8 mouse cellular contexts compared by ENCODE assay signal in genomic region chr17:32319950-32320349, GRCm38 (mm10). TPM values are rescaled to one million over a fixed set of nuclear protein-coding genes. Genes with fewer than 3 reads are reported as not detected.
DNase-seq lines count a peak whose midpoint lies in the region; ATAC-seq lines count a peak whose summit lies in the region.

No protein-coding gene starts in this region.

- H3K79me2 ChIP-seq in macrophage (ENCODE audit: inconsistent target) = peaks cover 70% of the 10 kb centered on the region

- H3K9me3 ChIP-seq in forebrain, embryonic 14.5 days (replicated peaks; ENCODE audit: control insufficient read depth, low read length) = no peaks in the 10 kb centered on the region

- ATAC-seq in forebrain, embryonic 14.5 days = no peak

- DNase-seq in kidney, postnatal 14 days = peak; percentile 11
- DNase-seq in kidney, adult 8-10 months = no peak
- peak; percentile 42 for DNase-seq in R1 (ENCODE audit: low read depth, low spot score)
- no peak for DNase-seq in forebrain, embryonic 14.5 days (ENCODE audit: low spot score)
- DNase-seq in layer of hippocampus, adult 18-20 months (ENCODE audit: low spot score in 2 of 2) = no peak
- no peak for DNase-seq in left cerebral cortex, adult 18-20 months (ENCODE audit: low spot score in 2 of 2)
- no peak for DNase-seq in T-cell, adult 2 months (ENCODE audit: low spot score)

- peak overlapping the region; percentile 96 for H3K4me2 ChIP-seq in forebrain, embryonic 14.5 days (ENCODE audit: low read length)

- H3K27ac ChIP-seq in forebrain, embryonic 14.5 days (ENCODE audit: low read depth, low read length) = peak overlapping the region; percentile 94; the same call in 1 of the 2 replicates
- H3K27ac ChIP-seq in macrophage = peak overlapping the region; percentile 65

- peaks cover 48% of the 10 kb centered on the region for H3K36me3 ChIP-seq in forebrain, embryonic 14.5 days (ENCODE audit: control insufficient read depth, insufficient read depth, low read length)
- peaks cover 35% of the 10 kb centered on the region for H3K36me3 ChIP-seq in macrophage (ENCODE audit: inconsistent target)

- H3K4me3 ChIP-seq in forebrain, embryonic 14.5 days (ENCODE audit: low read depth, low read length) = peak overlapping the region; percentile 95
- peak overlapping the region; percentile 97 for H3K4me3 ChIP-seq in macrophage (ENCODE audit: inconsistent target)

- WGBS in forebrain, embryonic 14.5 days = 0% methylated on average over 7 of the region's 7 CpGs
- 2% methylated on average over 7 of the region's 7 CpGs for WGBS in macrophage (ENCODE audit: missing documents)

- H3K27me3 ChIP-seq in forebrain, embryonic 14.5 days (replicated peaks; ENCODE audit: control insufficient read depth, insufficient read depth, low read length) = no peaks in the 10 kb centered on the region

- peaks cover 15% of the 10 kb centered on the region for H3K4me1 ChIP-seq in forebrain, embryonic 14.5 days (ENCODE audit: control insufficient read depth, insufficient read depth, low read length)

- H3K9ac ChIP-seq in forebrain, embryonic 14.5 days (ENCODE audit: low read length) = peak overlapping the region; percentile 87

RNA-seq across cellular contexts. Expression of gene Akap8, which starts 1.1 kb away (rescaled TPM):
- polyA plus RNA-seq in forebrain, embryonic 14.5 days (2014; fragmentation: Nextera tagmentation; extraction: Ambion mirVana) = 33.9 and 40.1 TPM in 2 replicates
- total RNA-seq in macrophage (2018; cell fraction: chromatin; rRNA removed) = 100 to 1,000 TPM in 24 of 26 experiments, 10 to 100 TPM in 2; 74.8 to 513 (median 284) TPM
- total RNA-seq in macrophage (2018; cell fraction: cytosol; rRNA removed) = 10 to 100 TPM in 25 of 26 experiments, 1 to 10 TPM in 1; 9.3 to 42.5 (median 29.9) TPM
- total RNA-seq in macrophage (2018; cell fraction: nucleus; rRNA removed) = 100 to 1,000 TPM in 13 of 26 experiments, 10 to 100 TPM in 13; 43.1 to 200 (median 107) TPM
- polyA plus RNA-seq in macrophage (2018) = 38.9 to 55.8 TPM (median 43.9 TPM) in 3 replicates
- total RNA-seq in layer of hippocampus, adult 18-20 months (2021) = 10 to 100 TPM; 79.0 to 84.6 TPM
- total RNA-seq in left cerebral cortex, adult 18-20 months (2021) = 10 to 100 TPM; 81.2 to 87.6 TPM

RNA-seq across cellular contexts. Expression of gene Akap8l, which starts 30.5 kb away (rescaled TPM):
- polyA plus RNA-seq in forebrain, embryonic 14.5 days (2014; fragmentation: Nextera tagmentation; extraction: Ambion mirVana) = 66.6 and 82.4 TPM in 2 replicates
- total RNA-seq in macrophage (2018; cell fraction: chromatin; rRNA removed) = 100 to 1,000 TPM in 20 of 26 experiments, 10 to 100 TPM in 6; 36.7 to 321 (median 192) TPM
- 10 to 100 TPM; 14.7 to 32.3 (median 21.5) TPM for total RNA-seq in macrophage (2018; cell fraction: cytosol; rRNA removed)
- 100 to 1,000 TPM in 9 of 26 experiments, 10 to 100 TPM in 17; 24.8 to 179 (median 86.1) TPM for total RNA-seq in macrophage (2018; cell fraction: nucleus; rRNA removed)
- polyA plus RNA-seq in macrophage (2018) = 20.2 to 41.0 TPM (median 33.8 TPM) in 3 replicates
- total RNA-seq in layer of hippocampus, adult 18-20 months (2021) = 100 to 1,000 TPM; 185 to 206 TPM
- total RNA-seq in left cerebral cortex, adult 18-20 months (2021) = 100 to 1,000 TPM; 183 to 219 TPM

RNA-seq across cellular contexts. Expression of gene Brd4, which starts 35.4 kb away (rescaled TPM):
- polyA plus RNA-seq in forebrain, embryonic 14.5 days (2014; fragmentation: Nextera tagmentation; extraction: Ambion mirVana) = 51.0 and 66.1 TPM in 2 replicates
- total RNA-seq in macrophage (2018; cell fraction: chromatin; rRNA removed) = 100 to 1,000 TPM; 214 to 341 (median 254) TPM
- total RNA-seq in macrophage (2018; cell fraction: cytosol; rRNA removed) = 100 to 1,000 TPM in 14 of 26 experiments, 10 to 100 TPM in 12; 75.7 to 114 (median 101) TPM
- total RNA-seq in macrophage (2018; cell fraction: nucleus; rRNA removed) = 100 to 1,000 TPM; 133 to 233 (median 171) TPM
- 51.6 to 129 TPM (median 55.6 TPM) in 3 replicates for polyA plus RNA-seq in macrophage (2018)
- 100 to 1,000 TPM; 109 to 119 TPM for total RNA-seq in layer of hippocampus, adult 18-20 months (2021)
- total RNA-seq in left cerebral cortex, adult 18-20 months (2021) = 100 to 1,000 TPM; 107 to 108 TPM

Comparison
In these comparisons a context has a peak if more than half of its experiments do, and no peak if none do; other contexts are left out.
1. DNase-seq: peak in kidney, postnatal 14 days (single experiment) and R1 (single experiment); none in kidney, adult 8-10 months (0 of 2), forebrain, embryonic 14.5 days (single experiment), layer of hippocampus, adult 18-20 months (0 of 2), left cerebral cortex, adult 18-20 months (0 of 2) and T-cell, adult 2 months (single experiment).